ENCODE assay signal across 7 mouse cellular contexts in genomic region chr14:76152162-76153002, GRCm38 (mm10). TPM values are rescaled to one million over a fixed set of nuclear protein-coding genes. Genes with fewer than 3 reads are reported as not detected.
DNase-seq lines count a peak whose midpoint lies in the region; ATAC-seq and TF ChIP-seq lines count a peak whose summit lies in the region.

No protein-coding gene starts in this region.

- H3K27me3 ChIP-seq in embryonic facial prominence, embryonic 10.5 days (replicated peaks; ENCODE audit: low read depth, poor library complexity, severe bottlenecking) = no peaks in the 10 kb centered on the region
- H3K27me3 ChIP-seq in intestine, postnatal 0 days (replicated peaks; ENCODE audit: control insufficient read depth, insufficient read depth, low read length) = no peaks in the 10 kb centered on the region
- H3K27me3 ChIP-seq in midbrain, embryonic 12.5 days = peaks cover 4% of the 10 kb centered on the region; the same call in 1 of the 2 replicates
- no peaks in the 10 kb centered on the region for H3K27me3 ChIP-seq in small intestine, adult 2 months (ENCODE audit: control insufficient read depth, insufficient read depth, low read length)

- peak; percentile 96 for DNase-seq in adrenal gland, postnatal 10 days
- DNase-seq in embryonic facial prominence, embryonic 10.5 days (ENCODE audit: low spot score) = peak; percentile 94
- DNase-seq in gonadal fat pad, adult 2 months (ENCODE audit: low read depth) = peak; percentile 67
- peak; percentile 93 for DNase-seq in left cerebral cortex, postnatal 4 days

- TF ChIP-seq POLR2A in small intestine, adult 2 months (IDR thresholded peaks at IDR 0.05; ENCODE audit: low read depth, low read length) = peak; percentile 78

- peaks cover 38% of the 10 kb centered on the region for H3K4me1 ChIP-seq in embryonic facial prominence, embryonic 10.5 days
- H3K4me1 ChIP-seq in intestine, postnatal 0 days (replicated peaks; ENCODE audit: control insufficient read depth, insufficient read depth, low read length) = no peaks in the 10 kb centered on the region; the same call in 1 of the 2 replicates
- H3K4me1 ChIP-seq in midbrain, embryonic 12.5 days = peaks cover 14% of the 10 kb centered on the region; the same call in 1 of the 2 replicates
- peaks cover 8% of the 10 kb centered on the region for H3K4me1 ChIP-seq in small intestine, adult 2 months (ENCODE audit: control insufficient read depth, insufficient read depth, insufficient read length, low read length)

- ATAC-seq in intestine, postnatal 0 days = peak; percentile 85
- peak; percentile 96 for ATAC-seq in midbrain, embryonic 12.5 days (ENCODE audit: low FRiP score, low read depth)

- peak; percentile 75 for TF ChIP-seq CTCF in intestine, postnatal 0 days (IDR thresholded peaks at IDR 0.05; ENCODE audit: low read depth)
- peak; percentile 39; the same call in 1 of the 2 replicates for TF ChIP-seq CTCF in small intestine, adult 2 months (IDR thresholded peaks at IDR 0.05; ENCODE audit: extremely low read depth, insufficient read length, insufficient replicate concordance, low read depth, low read length)

- WGBS in embryonic facial prominence, embryonic 10.5 days = under 1% methylated on average over 41 of the region's 41 CpGs
- WGBS in intestine, postnatal 0 days = under 1% methylated on average over 41 of the region's 41 CpGs
- WGBS in midbrain, embryonic 12.5 days = under 1% methylated on average over 41 of the region's 41 CpGs
- under 1% methylated on average over 41 of the region's 41 CpGs for WGBS in small intestine, adult 2 months

- intact Hi-C loops in left cerebral cortex, postnatal 4 days (cut with DNase I) = loop anchor here (2.0 to 5.0 kb wide), 2 partner anchors 266 to 320 kb away; no protein-coding TSS in a partner anchor

- peak overlapping the region; percentile 62 for H3K9ac ChIP-seq in intestine, postnatal 0 days (ENCODE audit: low read depth, low read length)
- H3K9ac ChIP-seq in midbrain, embryonic 12.5 days (replicated peaks) = peak overlapping the region; percentile 84

- no peaks in the 10 kb centered on the region for H3K36me3 ChIP-seq in embryonic facial prominence, embryonic 10.5 days (replicated peaks)
- no peaks in the 10 kb centered on the region for H3K36me3 ChIP-seq in intestine, postnatal 0 days (ENCODE audit: control insufficient read depth, insufficient read depth)
- H3K36me3 ChIP-seq in midbrain, embryonic 12.5 days = no peaks in the 10 kb centered on the region
- H3K36me3 ChIP-seq in small intestine, adult 2 months (ENCODE audit: control insufficient read depth, insufficient read depth, low read length) = no peaks in the 10 kb centered on the region

- H3K27ac ChIP-seq in embryonic facial prominence, embryonic 10.5 days (replicated peaks) = peak overlapping the region; percentile 99
- peak overlapping the region; percentile 92 for H3K27ac ChIP-seq in intestine, postnatal 0 days (ENCODE audit: low read depth, low read length)
- peak overlapping the region; percentile 98 for H3K27ac ChIP-seq in midbrain, embryonic 12.5 days (replicated peaks)
- peak overlapping the region; percentile 96 for H3K27ac ChIP-seq in small intestine, adult 2 months (ENCODE audit: insufficient read depth, low read depth, low read length)

- H3K4me2 ChIP-seq in intestine, postnatal 0 days (replicated peaks; ENCODE audit: low read depth) = peak overlapping the region; percentile 68
- H3K4me2 ChIP-seq in midbrain, embryonic 12.5 days (replicated peaks) = peak overlapping the region; percentile 65

- peak overlapping the region; percentile 84 for H3K4me3 ChIP-seq in embryonic facial prominence, embryonic 10.5 days
- H3K4me3 ChIP-seq in intestine, postnatal 0 days (ENCODE audit: low read depth, low read length) = peak overlapping the region; percentile 64
- peak overlapping the region; percentile 56 for H3K4me3 ChIP-seq in midbrain, embryonic 12.5 days
- H3K4me3 ChIP-seq in small intestine, adult 2 months (ENCODE audit: low read depth, low read length) = peak overlapping the region; percentile 90

- no peaks in the 10 kb centered on the region for H3K9me3 ChIP-seq in embryonic facial prominence, embryonic 10.5 days
- H3K9me3 ChIP-seq in intestine, postnatal 0 days (ENCODE audit: control insufficient read depth) = no peaks in the 10 kb centered on the region
- no peaks in the 10 kb centered on the region for H3K9me3 ChIP-seq in midbrain, embryonic 12.5 days

RNA-seq across cellular contexts. Expression of gene Nufip1, which starts 41.7 kb away (rescaled TPM):
- total RNA-seq in adrenal gland, postnatal 10 days (2021) = 1 to 10 TPM; 7.2 to 7.6 TPM
- 19.4 and 21.0 TPM in 2 replicates for polyA plus RNA-seq in embryonic facial prominence, embryonic 10.5 days (2016; fragmentation: Nextera tagmentation; extraction: Ambion mirVana)
- 2.6 and 2.9 TPM in 2 replicates for polyA plus RNA-seq in gonadal fat pad, adult 2 months (2012; rRNA removed)
- polyA plus RNA-seq in intestine, postnatal 0 days (2015; fragmentation: Nextera tagmentation; extraction: Ambion mirVana) = 7.5 and 8.6 TPM in 2 replicates
- total RNA-seq in left cerebral cortex, postnatal 4 days (2021) = 10 to 100 TPM; 10.0 to 11.6 TPM
- polyA plus RNA-seq in midbrain, embryonic 12.5 days (2016; fragmentation: Nextera tagmentation; extraction: Ambion mirVana) = 16.3 and 17.7 TPM in 2 replicates
- polyA plus RNA-seq in small intestine, adult 2 months (2012; rRNA removed) = 2.1 and 2.9 TPM in 2 replicates

RNA-seq across cellular contexts. Expression of gene Gpalpp1, which starts 41.8 kb away (rescaled TPM):
- 10 to 100 TPM; 16.3 to 16.7 TPM for total RNA-seq in adrenal gland, postnatal 10 days (2021)
- polyA plus RNA-seq in embryonic facial prominence, embryonic 10.5 days (2016; fragmentation: Nextera tagmentation; extraction: Ambion mirVana) = 15.6 and 16.1 TPM in 2 replicates
- 6.7 and 7.1 TPM in 2 replicates for polyA plus RNA-seq in gonadal fat pad, adult 2 months (2012; rRNA removed)
- 5.8 and 5.9 TPM in 2 replicates for polyA plus RNA-seq in intestine, postnatal 0 days (2015; fragmentation: Nextera tagmentation; extraction: Ambion mirVana)
- total RNA-seq in left cerebral cortex, postnatal 4 days (2021) = 10 to 100 TPM; 20.3 to 21.1 TPM
- polyA plus RNA-seq in midbrain, embryonic 12.5 days (2016; fragmentation: Nextera tagmentation; extraction: Ambion mirVana) = 19.2 and 21.2 TPM in 2 replicates
- polyA plus RNA-seq in small intestine, adult 2 months (2012; rRNA removed) = 0.47 and 1.1 TPM in 2 replicates

Comparison
In these comparisons a context has a peak if more than half of its experiments do, and no peak if none do; other contexts are left out.
1. Peak in every context shown above with its lines: DNase-seq, ATAC-seq, H3K4me3 ChIP-seq and H3K27ac ChIP-seq.